Mouse (Mus musculus) layer of hippocampus, postnatal 14 days (tissue): ENCODE results near the gene Tpcn2. TPM values are rescaled to one million over a fixed set of nuclear protein-coding genes. Genes with fewer than 3 reads are reported as not detected.
A peak's percentile ranks its signal among the peaks of the same experiment; 100 is the strongest.

ENCODE experiments used
- DNase-seq, 2 experiments: peaks; one replicate each; pipeline ENCODE4 v3.0.0; 2021 to 2022; ENCODE audit warnings: low spot score in 2 of 2, mixed read lengths in 1 of 2
- total RNA-seq, 2 experiments: library from RNA; stranded (reverse); gene quantifications; 2 replicates each; pipeline ENCODE4 v1.2.3; 2021

Tpcn2 gene
- total RNA-seq, 2 experiments from 2014 or later, result 5.4 to 7.2 TPM

DNA sequence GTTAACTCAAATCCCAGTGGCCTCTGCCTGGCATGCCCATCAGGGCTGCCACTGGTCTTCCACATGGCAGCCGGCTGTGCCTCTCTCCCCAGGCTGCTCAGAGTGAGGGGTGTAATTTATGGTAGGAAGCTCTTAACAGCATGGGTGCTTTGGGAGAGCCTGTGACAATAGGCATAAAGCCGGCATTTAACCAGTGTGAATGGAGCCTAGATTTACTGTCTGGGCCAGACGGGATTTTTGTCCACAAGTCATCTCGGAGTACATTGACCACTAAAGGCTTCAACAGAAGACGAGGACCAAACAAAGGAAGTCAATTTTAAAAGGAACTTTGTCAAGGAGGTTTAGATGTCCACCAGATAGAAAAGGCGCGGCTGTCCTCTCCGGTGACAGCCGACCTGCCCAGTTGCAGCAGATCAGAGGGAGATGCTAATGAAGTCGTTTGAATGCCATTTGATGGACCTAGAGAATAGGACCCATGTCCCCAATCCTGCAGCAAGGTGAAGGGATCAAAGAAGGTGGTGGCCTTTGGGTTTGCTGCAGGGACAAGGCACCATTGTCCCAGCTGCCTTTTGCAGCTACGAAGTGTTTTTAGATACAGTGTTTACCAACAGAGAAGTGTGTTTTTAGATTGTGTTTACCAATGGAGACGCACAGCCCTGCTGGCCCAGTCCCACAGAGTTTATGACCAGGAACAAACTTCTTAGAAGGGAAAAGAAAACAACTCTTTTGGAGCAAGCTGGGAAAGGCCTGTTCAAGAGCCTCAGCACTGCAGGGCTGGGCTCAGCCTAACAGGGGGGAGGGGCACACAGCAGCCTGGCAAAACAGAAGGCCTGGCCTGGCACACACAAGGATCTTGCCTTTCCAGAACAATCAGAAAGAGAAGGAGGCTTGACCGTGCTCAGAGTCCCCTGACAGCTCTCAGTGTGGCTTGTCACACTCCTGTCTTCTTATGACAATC lies 124.2 kb downstream of the Tpcn2 start:
- peak in 1 of 2 experiments; percentile 25 for DNase-seq

DNA sequence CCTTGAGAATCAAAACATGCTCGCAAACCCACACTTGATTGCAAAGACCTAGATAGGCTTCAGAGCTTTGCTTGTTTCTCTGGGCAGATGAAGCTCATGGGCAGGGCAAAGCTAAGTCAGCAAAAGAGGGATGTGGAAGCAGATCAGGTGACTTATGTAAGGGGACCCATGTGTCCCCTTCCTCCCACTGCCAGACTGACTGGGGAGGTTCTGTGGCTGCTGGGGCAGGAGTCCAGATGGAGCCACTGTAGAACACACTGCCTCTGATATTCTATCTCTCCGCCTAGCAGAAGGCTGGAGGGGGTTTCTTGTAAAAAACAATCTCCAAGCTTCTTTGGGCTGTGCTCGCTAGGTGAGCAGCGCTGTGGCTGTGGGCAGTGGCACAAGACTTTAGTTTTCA lies 128.1 kb downstream of the Tpcn2 start:
- DNase-seq, result peak; percentile 21 to 24

DNA sequence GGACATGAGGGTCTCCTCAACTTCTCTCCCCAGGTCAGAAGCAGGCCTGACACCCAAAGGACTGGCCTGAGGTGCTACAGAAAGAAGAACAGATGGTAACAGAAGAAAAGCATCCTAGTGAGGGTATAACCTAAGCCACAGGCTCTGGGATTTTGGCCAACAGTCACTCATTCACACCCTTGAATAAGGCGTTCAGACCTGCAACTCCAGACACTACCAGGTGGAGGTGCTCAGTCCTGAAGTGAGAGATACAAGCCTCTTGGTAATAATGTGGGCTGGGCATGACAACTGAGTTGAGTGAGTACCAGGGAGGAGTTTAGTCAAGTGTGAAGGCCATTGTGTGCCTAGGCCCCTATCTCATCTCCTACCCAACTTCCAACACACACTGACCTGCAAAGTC lies 129.7 kb downstream of the Tpcn2 start:
- DNase-seq, result no peak

DNA sequence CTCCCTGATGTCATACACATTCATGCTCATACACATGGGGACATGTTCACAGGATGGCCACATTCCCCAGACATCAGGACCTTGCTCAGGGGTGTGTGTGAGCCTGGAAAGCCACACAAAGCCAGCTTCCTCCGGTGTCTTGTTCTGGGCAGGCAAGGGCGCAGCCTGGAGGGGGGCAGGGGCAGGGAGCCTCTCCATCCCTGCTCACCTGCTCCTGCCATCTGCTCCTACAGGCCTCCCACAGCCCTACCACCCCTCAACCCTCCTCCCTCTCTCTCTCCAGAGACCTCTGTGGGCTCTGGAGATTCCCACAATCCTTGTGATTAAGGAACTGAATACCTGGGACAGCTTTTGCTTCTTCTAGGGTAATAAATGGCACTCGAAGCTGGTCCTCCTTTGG lies 132.0 kb downstream of the Tpcn2 start:
- DNase-seq, result no peak

DNA sequence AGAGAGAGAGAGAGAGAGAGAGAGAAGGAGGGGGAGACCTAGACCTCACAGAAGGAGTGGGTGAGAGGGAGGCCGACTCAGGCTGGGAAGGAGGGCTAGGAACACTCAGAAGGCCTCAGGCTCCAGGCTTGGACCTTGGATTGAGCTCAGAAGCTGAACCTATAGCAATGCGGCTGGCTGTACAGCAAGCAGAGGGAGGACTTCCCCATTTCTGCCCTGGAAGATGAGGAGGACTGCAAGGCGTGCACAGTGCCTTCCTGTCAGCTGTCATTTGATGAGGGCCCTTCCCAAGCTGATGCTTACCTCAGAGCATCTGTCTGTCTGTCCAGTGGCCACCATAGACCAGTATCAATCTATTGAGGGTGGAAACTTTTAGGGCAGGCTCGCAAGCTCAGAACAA lies 134.9 kb downstream of the Tpcn2 start:
- no peak for DNase-seq

DNA sequence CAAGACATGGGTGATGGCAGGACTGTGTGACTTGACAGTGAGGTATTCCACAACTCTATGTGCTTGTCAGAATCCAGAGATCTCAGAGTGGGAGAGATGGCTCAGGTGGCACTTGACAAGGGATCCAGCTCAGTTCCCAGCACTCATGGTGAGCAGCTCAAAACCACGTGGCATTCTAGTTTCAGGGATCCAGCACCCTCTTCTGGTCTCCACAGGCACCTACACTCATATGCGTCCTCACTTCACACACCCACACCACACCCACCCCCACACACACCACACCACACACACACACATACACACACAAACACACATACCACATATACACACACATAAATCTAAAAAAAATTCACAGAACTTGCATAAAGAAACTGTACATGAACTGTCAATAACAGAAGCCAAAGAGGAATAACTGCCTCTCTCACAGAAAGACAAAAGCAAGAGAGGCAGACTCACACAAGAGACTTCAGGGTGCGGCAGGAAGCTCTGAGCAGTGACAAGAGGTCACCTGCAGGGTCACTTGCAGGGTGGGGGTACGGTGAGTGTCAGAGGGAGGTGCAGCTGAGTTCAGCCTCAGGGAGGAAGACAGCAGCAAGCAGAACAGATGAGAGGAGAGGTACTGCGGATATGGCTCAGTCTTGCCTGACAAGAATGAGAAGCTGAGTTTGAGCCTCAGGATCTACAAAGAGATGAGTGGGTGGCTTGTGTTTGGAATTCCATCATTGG lies 135.7 kb downstream of the Tpcn2 start:
- DNase-seq, result no peak

DNA sequence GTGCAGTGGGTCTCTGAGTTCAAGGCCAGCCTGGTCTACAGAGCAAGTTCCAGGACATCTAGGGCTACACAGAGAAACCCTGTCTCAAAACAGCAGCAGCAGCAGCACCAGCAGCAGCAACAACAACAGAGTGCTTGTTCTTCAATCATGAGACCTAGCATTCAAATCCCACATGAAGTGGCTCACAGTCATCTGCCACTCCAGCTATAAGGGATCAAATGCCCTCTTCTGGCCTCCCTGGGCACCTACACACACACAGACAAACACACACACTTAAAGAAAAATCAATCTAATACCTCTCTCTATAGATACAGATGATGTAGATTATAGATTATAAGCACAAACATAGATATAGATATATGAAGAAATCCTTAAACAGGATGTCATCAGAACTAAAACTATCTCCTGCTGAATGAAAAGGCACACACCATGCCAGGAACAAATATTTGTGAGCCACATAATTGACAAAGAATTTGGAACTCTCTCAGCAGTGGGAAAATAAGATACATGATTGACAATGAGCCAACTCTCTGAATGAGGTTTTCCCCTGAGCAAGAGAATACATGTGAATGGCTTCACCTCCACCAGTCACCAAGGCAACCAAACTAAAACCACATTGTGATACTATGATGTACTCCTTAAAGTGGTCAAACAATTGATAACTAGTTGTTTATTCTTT lies 137.4 kb downstream of the Tpcn2 start:
- DNase-seq, result no peak

DNA sequence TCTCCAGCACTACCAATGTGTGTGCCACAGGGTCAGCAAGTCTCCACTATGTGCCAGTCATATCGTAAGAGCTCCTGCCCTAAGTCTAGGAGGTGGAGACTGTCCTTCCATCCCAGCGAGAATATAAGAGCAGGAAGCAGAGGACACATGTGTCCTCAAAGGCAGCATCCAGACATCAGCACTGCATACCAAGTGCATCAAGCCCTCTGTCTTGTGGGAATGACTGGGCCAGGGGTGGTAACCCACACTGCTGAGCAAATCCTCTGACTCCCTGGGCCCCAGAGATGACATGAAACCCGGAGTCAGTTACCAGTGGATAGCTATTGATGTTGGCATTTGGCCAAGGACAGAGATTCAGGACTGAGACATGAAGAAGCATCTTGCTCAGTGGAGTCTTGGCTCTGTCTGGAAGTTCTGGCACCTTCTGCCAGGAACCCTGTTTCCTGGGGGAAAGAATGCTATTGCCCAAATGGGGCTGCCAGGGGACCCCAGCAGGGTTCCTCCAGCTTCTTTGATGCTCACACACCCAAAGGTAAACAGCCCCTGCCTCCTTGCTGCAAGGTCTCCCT lies 140.2 kb downstream of the Tpcn2 start:
- DNase-seq, result peak in 1 of 2 experiments; percentile 13

DNA sequence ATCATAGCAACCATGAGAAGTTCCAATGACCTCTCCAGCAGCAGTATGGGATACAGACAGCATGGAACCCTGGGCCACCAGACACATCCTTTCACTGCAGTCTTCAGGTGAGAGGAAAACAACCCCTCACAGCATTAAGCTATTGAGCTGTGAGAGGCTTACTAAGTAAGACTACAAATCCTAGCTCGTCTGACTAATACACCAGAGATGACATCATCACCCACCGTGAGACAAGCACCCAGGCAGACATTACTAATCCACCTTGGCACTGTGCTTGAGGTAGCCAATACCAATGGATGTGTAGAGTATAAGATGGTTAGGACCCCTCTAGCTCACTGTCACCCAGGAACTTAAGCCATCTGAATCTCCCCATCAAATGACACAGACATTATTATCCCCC lies 143.2 kb downstream of the Tpcn2 start:
- no peak for DNase-seq

DNA sequence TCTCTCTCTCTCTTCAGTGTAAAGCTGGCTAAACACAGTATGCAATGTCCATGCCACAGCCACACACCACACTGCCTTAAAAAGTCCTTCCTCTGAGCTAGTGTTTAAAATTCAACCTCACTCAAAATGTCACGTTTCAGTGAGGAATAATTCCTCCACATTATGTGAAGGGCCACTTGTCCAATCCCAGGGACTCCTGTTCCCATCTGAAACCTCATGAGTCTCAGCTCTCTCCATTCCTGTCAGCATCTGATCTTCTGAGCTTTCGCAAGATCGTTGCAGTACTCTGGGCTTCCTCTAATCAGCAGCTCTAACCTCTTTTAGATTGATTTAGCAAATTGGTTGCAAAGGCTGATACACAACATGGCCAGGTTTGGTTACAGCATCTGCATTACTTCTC lies 144.2 kb downstream of the Tpcn2 start:
- DNase-seq, result no peak

DNA sequence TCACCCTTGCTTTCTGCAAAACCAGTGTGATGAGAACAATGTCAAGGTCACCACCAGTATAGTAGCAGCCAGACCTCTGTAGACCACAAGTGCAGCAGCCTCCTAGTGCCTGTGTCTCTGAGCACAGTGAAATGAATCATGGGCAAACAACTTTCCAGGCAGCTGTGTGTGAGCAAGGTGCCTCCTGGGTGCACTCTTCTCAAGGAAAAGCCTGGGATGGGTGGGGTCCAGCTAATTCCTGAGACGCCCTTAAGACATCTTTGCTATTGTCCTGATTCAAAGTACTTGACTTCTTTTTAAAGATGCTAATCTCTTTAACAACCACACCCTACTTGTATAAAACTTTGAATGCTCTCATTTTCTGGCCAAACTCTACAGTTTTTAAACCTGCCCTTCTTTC lies 144.7 kb downstream of the Tpcn2 start:
- DNase-seq, result no peak

DNA sequence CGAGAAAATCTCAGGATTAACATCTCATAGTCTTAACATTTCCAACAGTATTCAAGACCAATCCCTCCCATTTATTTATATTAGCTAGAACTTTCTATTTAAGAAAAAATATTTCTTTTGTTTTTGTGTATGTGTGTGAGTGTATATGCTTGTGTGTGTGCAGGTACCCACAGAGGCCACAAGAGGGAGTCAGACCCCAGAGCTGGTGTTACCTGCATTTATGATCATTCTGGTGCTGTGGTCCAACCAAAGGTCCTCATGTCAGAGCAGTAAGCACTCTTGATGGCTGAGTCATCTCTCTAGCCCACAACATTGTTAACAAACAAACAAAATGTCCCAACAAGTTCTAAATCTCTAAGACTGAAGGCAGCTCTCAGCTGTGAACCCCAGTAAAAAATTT lies 145.9 kb downstream of the Tpcn2 start:
- no peak for DNase-seq

DNA sequence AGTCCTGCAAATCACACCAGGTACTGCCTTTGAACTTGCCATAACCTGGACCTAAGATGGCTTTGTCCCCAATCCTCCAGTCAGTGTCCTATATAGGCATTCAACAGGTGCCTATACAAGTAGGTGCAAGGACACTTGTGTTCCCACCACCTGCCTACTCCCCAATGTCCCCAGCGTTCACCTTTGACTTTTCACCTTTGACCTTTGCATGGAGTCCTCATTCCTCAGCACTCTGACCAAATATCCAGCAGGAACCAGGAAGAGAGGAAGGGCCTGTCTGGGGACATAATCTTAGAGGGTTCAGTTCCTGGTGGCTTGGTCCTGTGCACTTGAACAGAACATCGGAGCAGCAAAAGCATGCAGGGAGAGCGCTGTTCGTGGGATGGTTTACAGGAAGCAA lies 147.0 kb downstream of the Tpcn2 start:
- DNase-seq, result no peak

Other genes starting within 250 kb of the Tpcn2 start
- not detected for gene 1810010D01Rik, start 75.9 kb downstream of the Tpcn2 start, total RNA-seq
- gene Mrgprf, start 16.8 kb upstream of the Tpcn2 start, total RNA-seq, result 1 to 10 TPM in 1 of 2 experiments, under 1 TPM in 1; 0.88 to 1.1 TPM
- gene Mrgprd, start 30.8 kb upstream of the Tpcn2 start, total RNA-seq, result not detected